Mouse (Mus musculus): Measurements from ENCODE around the gene Pakap. TPM values are rescaled to one million over a fixed set of nuclear protein-coding genes. Genes with fewer than 3 reads are reported as not detected.

Gene Pakap
- polyA plus RNA-seq, 1 experiment from 2014 or later, result 1.6 TPM

DNA sequence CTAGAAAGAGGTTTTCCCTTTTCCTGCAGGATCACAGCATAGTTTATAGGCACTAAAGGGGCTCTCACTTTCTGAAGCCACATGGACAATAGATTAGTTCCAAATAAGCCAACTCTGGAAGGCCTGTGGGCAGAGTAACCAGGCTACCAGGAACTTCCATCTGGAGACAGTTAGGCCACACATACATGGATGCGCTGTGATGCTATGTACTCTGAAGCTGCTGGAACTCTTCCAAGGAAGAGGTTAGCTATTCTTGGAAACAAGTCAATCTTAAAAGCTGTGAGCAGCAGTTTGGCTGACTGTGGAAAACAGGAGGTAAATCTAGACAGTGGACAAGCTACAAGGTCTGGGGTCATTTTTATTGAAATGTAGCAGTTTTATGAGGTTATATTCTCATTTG, 196.4 kb downstream of the Pakap start:
- ChIA-PET POLR2A (interaction anchor here (0.6 kb wide), 1 partner anchor 218 kb away, joined by 4 read pairs; no protein-coding TSS in a partner anchor), CTCF (interaction anchor here (0.7 to 1.4 kb wide), 2 partner anchors 11 to 83 kb away, joined by 3 read pairs; no protein-coding TSS in a partner anchor)
- in situ Hi-C loops (cut with MboI; ENCODE audit: low pct_unique_long_range_greater_than_20kb), result no loop called here
- TF ChIP-seq CTCF (IDR thresholded peaks at IDR 0.05), result no peak
- ATAC-seq (no peak), DNase-seq (ENCODE audit: low read depth, low spot score) (no peak)
- no peaks in the 10 kb centered on the region for H3K27me3 ChIP-seq

DNA sequence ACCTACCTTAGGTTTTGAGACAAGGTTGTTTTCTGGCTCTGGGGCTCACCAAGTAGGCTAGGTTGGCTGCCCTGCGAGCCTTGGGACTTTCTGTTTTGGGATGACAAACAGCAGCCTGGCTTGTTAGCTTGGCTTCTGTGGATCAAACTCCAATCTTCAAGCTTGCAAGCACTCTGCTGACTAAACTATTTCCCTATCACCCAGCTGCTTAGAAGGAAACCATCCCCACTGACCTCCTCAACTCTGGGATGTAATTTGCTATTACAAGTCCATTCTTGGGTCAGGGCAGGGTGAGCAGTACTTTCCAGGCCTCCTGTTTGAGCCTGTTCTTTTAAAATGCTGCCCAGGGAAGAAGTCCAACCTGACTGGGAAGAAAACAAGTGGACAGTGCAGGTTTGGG, 196.9 kb downstream of the Pakap start:
- ChIA-PET CTCF (interaction anchor here (1.4 kb wide), 1 partner anchor 83 kb away, joined by 3 read pairs; no protein-coding TSS in a partner anchor), POLR2A (no interaction called here)
- ATAC-seq (no peak), DNase-seq (ENCODE audit: low read depth, low spot score) (no peak)
- no peaks in the 10 kb centered on the region for H3K27me3 ChIP-seq
- in situ Hi-C loops (cut with MboI; ENCODE audit: low pct_unique_long_range_greater_than_20kb), result no loop called here
- TF ChIP-seq CTCF (IDR thresholded peaks at IDR 0.05), result no peak

DNA sequence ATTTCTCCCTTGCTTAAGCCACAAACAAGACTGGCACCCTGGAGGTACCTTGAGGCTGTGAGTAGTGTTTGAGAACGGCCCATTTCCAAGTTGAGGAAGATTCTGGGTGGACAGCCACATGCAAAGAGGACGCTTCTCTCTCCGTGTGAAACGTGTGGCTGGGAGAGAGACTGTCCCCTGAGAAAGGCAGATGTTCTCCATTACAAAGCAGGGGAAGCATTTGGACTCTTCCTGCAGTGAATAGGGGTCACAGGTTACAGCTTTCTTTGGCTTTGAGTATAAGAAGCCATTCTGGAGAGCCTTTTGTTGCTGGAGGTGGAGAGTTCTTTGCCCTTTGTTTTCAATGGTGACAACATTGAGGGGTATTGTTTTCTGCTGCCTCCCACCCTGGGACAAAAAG, 197.8 kb downstream of the Pakap start:
- TF ChIP-seq CTCF (IDR thresholded peaks at IDR 0.05), result no peak
- no peak for DNase-seq (ENCODE audit: low read depth, low spot score)
- POLR2A ChIA-PET, result no interaction called here
- CTCF ChIA-PET, result no interaction called here
- H3K27me3 ChIP-seq, result no peaks in the 10 kb centered on the region
- ATAC-seq, result no peak
- in situ Hi-C loops (cut with MboI; ENCODE audit: low pct_unique_long_range_greater_than_20kb), result no loop called here

DNA sequence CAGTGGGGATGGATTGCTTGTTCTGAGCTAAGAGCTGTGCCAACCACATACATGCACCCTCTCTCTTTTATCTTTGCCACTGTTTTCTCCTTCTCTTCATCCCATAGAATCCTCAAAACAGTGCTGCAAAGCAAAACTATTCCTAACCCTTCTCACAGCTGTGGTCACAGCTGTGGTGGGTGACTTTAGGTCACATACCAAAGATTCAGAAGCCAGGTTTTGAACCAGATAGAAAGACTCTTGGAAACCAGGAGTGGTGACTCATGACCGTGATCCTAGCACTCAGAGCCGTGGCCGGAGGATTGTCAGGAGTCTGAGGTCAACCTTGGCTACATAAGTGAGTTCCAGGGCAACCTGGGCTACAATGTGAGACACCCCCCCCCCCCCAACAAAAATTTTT, 201.0 kb downstream of the Pakap start:
- no peaks in the 10 kb centered on the region for H3K27me3 ChIP-seq
- in situ Hi-C loops (cut with MboI; ENCODE audit: low pct_unique_long_range_greater_than_20kb), result no loop called here
- ChIA-PET CTCF (no interaction called here), POLR2A (no interaction called here)
- TF ChIP-seq CTCF (IDR thresholded peaks at IDR 0.05), result no peak
- ATAC-seq (no peak), DNase-seq (ENCODE audit: low read depth, low spot score) (no peak)

DNA sequence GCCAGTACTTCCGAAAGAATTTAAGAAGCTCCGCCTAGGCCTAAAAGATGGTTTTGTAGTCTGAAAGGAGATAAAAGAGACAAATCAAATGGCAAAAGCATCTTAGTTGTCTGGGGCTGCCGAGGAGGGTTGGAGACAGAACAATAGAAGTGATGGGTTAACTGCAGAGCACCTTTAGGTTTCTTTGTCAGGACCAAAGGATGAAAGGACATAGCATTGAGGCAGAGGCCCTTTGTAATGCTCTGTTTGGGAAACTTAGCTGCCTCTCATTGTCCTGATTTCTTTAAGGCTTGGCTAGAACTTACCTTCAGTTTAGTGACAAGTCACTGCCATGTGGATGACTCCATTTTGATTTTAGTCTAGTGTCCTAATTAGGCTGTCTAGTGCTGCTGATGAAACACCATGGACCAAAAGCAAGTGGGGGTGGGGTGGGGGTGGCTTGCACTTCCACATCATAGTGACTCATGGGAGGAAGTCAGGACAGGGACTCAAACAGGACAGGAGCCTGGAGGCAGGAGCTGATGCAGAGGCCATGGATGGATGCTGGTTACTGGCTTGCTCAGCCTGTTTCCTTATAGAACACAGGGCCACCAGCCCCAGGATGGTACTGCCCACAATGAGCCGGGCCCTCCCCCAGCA, 202.3 kb downstream of the Pakap start:
- no peak for TF ChIP-seq CTCF (IDR thresholded peaks at IDR 0.05)
- POLR2A ChIA-PET, result interaction anchor here (1.2 kb wide), 1 partner anchor 13 kb away, joined by 4 read pairs; no protein-coding TSS in a partner anchor

DNA sequence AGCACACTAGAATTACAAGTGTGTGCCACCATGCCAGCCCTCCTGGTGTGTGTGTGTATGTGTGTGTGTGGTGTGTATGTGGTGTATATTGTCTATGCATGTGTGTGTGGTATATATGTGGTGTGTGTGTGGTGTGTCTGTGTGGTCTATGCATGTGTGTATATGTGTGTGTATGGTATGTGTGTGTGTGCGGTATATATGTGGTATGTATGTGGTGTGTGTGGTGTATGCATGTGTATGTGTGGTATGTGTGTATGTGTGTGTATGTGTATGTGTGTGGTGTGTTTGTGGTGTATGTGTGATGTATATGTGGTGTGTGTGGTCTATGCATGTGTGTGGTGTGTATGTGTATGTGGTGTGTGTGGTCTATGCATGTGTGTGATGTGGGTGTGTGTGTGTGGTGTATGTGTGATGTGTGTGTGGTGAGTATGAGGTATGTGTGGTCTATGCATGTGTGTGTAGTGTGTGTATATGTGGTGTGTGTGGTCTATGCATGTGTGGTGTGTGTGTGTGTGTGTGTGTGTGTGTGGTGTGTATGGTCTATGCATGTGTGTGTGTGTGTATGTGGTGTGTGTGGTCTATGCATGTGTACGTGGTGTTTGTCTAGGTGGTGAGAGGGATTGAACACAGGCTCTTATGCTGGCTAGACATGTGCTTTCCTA, 203.7 kb downstream of the Pakap start:
- in situ Hi-C loops (cut with MboI; ENCODE audit: low pct_unique_long_range_greater_than_20kb), result no loop called here
- CTCF ChIA-PET, result no interaction called here
- DNase-seq (ENCODE audit: low read depth, low spot score) (no peak), ATAC-seq (no peak)
- TF ChIP-seq CTCF (IDR thresholded peaks at IDR 0.05), result no peak
- H3K27me3 ChIP-seq, result no peaks in the 10 kb centered on the region
- POLR2A ChIA-PET, result interaction anchor here (1.2 kb wide), 1 partner anchor 12 kb away, joined by 4 read pairs; no protein-coding TSS in a partner anchor

More for the DNA sequence above, 202.3 kb downstream of the Pakap start:
- CTCF ChIA-PET, result no interaction called here
- in situ Hi-C loops (cut with MboI; ENCODE audit: low pct_unique_long_range_greater_than_20kb), result no loop called here
- no peak for DNase-seq (ENCODE audit: low read depth, low spot score)
- ATAC-seq, result no peak
- no peaks in the 10 kb centered on the region for H3K27me3 ChIP-seq

DNA sequence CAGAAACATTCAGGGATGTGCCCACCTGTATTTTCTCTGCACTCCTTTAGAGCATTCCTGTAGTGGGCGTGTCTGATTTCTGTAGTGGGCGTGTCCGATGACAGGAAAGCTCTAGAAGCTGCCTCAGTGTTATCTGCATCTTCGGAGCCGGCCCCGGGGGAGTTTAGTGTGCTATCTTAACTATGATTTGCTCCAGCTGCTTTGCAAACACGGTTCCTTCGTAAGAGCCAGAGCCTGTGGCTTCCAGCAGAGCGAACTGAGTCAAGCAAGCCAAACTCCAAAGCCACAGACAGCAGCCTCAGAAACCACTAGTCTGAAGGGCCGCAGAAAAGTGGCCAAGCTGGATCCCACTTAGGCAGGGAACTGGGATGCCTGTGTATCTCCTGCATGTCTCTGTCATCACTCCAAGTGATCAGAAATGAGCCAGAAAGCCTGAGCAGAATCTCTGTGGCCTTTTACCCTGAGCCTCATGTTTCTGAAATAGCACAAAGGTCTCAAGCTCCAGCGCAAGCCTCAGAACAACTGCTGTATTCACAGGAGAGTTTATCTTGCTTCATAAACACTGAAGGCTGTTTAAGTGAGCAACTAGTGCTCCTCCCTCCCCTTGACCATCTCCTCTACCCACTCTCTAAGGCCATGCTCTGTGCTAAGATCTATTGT, 205.0 kb downstream of the Pakap start:
- no peaks in the 10 kb centered on the region for H3K27me3 ChIP-seq
- no peak for DNase-seq (ENCODE audit: low read depth, low spot score)
- in situ Hi-C loops (cut with MboI; ENCODE audit: low pct_unique_long_range_greater_than_20kb), result no loop called here
- no peak for TF ChIP-seq CTCF (IDR thresholded peaks at IDR 0.05)
- no peak for ATAC-seq
- ChIA-PET CTCF (no interaction called here), POLR2A (interaction anchor here (0.5 to 0.6 kb wide), 3 partner anchors 73 to 795 kb away, joined by 3 read pairs; no protein-coding TSS in a partner anchor)

DNA sequence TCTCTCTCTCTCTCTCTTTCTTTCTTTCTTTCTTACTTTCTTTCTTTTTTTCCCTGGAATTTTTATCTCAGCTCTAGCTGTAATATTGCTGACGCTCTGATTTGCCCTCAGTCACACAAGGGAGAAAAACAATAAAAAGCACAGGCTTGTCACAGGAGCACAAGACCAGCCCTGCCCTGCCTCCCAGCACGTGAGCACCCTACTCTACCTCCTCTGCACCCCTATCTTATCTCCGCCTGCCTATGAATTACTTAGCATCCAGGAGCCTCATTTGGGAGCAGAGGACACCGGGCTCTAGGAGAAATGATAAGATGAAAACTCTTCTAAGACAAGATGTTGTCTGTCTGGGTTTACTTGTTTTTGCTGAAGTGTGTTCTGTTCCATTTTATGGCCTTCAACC, 206.5 kb downstream of the Pakap start:
- DNase-seq (ENCODE audit: low read depth, low spot score), result no peak
- CTCF ChIA-PET, result no interaction called here
- no peaks in the 10 kb centered on the region for H3K27me3 ChIP-seq
- no peak for ATAC-seq
- TF ChIP-seq CTCF (IDR thresholded peaks at IDR 0.05), result no peak
- POLR2A ChIA-PET, result no interaction called here
- in situ Hi-C loops (cut with MboI; ENCODE audit: low pct_unique_long_range_greater_than_20kb), result no loop called here

DNA sequence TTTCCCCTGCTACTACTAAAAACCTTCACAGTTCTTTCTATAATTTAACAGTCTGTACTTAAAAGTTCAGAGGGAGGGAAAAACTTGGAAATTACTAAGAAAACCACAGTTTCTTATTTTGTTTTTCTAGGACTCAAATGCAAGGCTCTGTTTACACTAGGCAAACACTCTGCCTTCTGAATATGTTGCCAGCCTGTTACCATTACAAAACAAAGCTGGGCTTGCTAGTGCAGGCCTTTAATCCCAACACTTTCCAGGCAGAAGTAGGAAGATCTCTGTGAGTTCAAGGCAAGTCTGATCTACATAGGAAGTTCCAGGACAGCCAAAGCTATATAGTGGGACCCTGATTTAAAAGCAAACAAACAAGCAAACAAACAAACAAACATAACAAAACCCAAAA, 207.6 kb downstream of the Pakap start:
- in situ Hi-C loops (cut with MboI; ENCODE audit: low pct_unique_long_range_greater_than_20kb), result loop anchor here (5.0 kb wide), 1 partner anchor 38 kb away; no protein-coding TSS in a partner anchor
- no peak for TF ChIP-seq CTCF (IDR thresholded peaks at IDR 0.05)
- ChIA-PET POLR2A (no interaction called here), CTCF (interaction anchor here (1.1 kb wide), 1 partner anchor 11 kb away, joined by 3 read pairs; no protein-coding TSS in a partner anchor)
- no peak for DNase-seq (ENCODE audit: low read depth, low spot score)
- no peaks in the 10 kb centered on the region for H3K27me3 ChIP-seq
- no peak for ATAC-seq

DNA sequence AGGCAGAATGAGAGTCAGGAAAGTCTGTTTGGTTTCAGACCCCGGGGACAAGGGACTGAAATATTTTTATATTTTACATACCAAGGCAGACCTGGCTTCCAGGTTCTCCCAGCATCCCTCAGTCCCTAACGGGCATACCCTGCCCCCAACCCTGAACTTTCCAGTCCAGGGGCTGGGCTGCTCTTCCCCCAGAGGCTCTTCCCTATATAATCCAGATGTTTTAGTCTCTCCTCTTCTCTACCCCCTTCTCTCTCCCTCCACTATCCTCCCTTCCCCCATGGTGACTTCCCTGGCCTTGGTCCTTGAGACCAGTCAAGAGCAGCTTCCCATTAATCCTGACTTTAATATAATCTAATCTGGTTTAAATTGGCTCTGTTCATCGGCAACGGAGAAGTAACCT, 212.4 kb downstream of the Pakap start:
- no peaks in the 10 kb centered on the region for H3K27me3 ChIP-seq
- CTCF ChIA-PET, result no interaction called here
- in situ Hi-C loops (cut with MboI; ENCODE audit: low pct_unique_long_range_greater_than_20kb), result loop anchor here (5.0 kb wide), 2 partner anchors 87 to 108 kb away; no protein-coding TSS in a partner anchor
- no peak for ATAC-seq
- no peak for DNase-seq (ENCODE audit: low read depth, low spot score)
- POLR2A ChIA-PET, result no interaction called here
- TF ChIP-seq CTCF (IDR thresholded peaks at IDR 0.05), result no peak
